Mouse (Mus musculus) G1E (cell line): ENCODE measurements around the gene D5Ertd579e. TPM values are rescaled to one million over a fixed set of nuclear protein-coding genes. Genes with fewer than 3 reads are reported as not detected.

Source experiments
- ATAC-seq: 2 replicates; pipeline ENCODE4 v1.8.0; 2016; ENCODE audit warnings: mild to moderate bottlenecking; ENCODE audit not compliant: insufficient number of reproducible peaks, poor library complexity, low FRiP score, severe bottlenecking; ENCODE audit errors: extremely low read depth
- DNase-seq: peaks from one replicate; pipeline ENCODE4 v3.0.0; 2012; ENCODE audit warnings: low spot score
- H3K27me3 ChIP-seq: 2 replicates; pipeline ENCODE4 v1.6.1; 2012; ENCODE audit warnings: mild to moderate bottlenecking, low read length, inconsistent platforms; ENCODE audit not compliant: insufficient read depth
- H3K36me3 ChIP-seq: replicated peaks from 2 replicates; pipeline ENCODE3; 2012; ENCODE audit warnings: mild to moderate bottlenecking, inconsistent platforms
- H3K4me1 ChIP-seq: 2 replicates; pipeline ENCODE4 v1.6.1; 2012; ENCODE audit warnings: low read depth, low read length, inconsistent platforms, mixed read lengths; ENCODE audit not compliant: insufficient read depth
- H3K4me3 ChIP-seq: 2 replicates; pipeline ENCODE4 v1.5.1; 2012; ENCODE audit warnings: low read depth, mild to moderate bottlenecking, inconsistent platforms, low read length, moderate library complexity, mixed read lengths
- H3K9me3 ChIP-seq: replicated peaks from 2 replicates; pipeline ENCODE4 v1.6.1; 2012; ENCODE audit warnings: inconsistent platforms
- CTCF ChIP-seq: IDR thresholded peaks from 2 replicates; pipeline ENCODE4 v1.5.1; 2012; ENCODE audit warnings: low read depth, low read length, inconsistent platforms, mixed read lengths
- GATA1 ChIP-seq: IDR thresholded peaks from 2 replicates; pipeline ENCODE4 v1.6.1; 2012; ENCODE audit warnings: borderline replicate concordance, low read length, inconsistent platforms, mixed read lengths
- GATA2 ChIP-seq: IDR thresholded peaks from 2 replicates; pipeline ENCODE4 v1.6.1; 2012; ENCODE audit warnings: low read depth, low read length, inconsistent platforms, borderline replicate concordance
- POLR2AphosphoS5 ChIP-seq: IDR thresholded peaks from 2 replicates; pipeline ENCODE4 v1.6.1; 2012; ENCODE audit warnings: low read depth, low read length, inconsistent platforms; ENCODE audit not compliant: insufficient replicate concordance
- TAL1 ChIP-seq: conservative IDR thresholded peaks from 2 replicates; pipeline ENCODE4 v1.6.1; 2012; ENCODE audit warnings: low read depth, low read length, inconsistent platforms, mixed read lengths
- polyA plus RNA-seq: library from polyadenylated mRNA; stranded (reverse); fragments of >175 nt; gene quantifications from 2 replicates; pipeline ENCODE4 v1.2.3, GENCODE M21; 2012
- total RNA-seq, 2 experiments: library from RNA; stranded (forward) in 1 of 2; stranded (reverse) in 1 of 2; fragments of 200-1000 nt in 1 of 2; fragments of >200 nt in 1 of 2; fragmentation: Nextera tagmentation in 1 of 2; gene quantifications; 2 replicates each; pipeline ENCODE4 v1.2.3; 2014 to 2017

Gene D5Ertd579e
- total and polyA plus RNA-seq, 3 experiments, result 3.5 to 39.4 (median 27.5) TPM

DNA sequence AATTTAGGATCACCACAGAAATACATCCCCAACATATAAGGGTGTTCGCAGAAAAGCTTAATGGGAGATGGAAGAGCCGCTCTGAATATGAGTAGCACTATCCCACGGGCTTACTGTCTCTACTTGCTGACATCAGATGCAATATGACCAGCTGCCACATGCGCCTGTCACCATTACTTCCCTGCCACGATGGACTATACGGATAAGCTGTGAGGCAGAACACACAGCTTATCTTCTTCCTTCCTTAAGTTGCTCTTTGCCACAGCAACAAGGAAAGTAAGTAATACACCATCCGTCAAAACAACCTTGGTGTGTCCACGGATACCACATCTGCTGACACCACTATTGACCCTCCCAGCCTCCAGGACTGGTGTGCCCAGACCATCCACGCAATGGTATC is 131.3 kb downstream of the D5Ertd579e start:
- no peak for DNase-seq
- H3K4me3 ChIP-seq, result no peak overlapping the region
- H3K36me3 ChIP-seq, result peaks cover 38% of the 10 kb centered on the region
- no peaks in the 10 kb centered on the region for H3K9me3 ChIP-seq
- H3K27me3 ChIP-seq, result no peaks in the 10 kb centered on the region
- TF ChIP-seq POLR2AphosphoS5 (no peak), GATA2 (no peak), GATA1 (no peak), TAL1 (no peak), CTCF (no peak)
- ATAC-seq, result no peak
- H3K4me1 ChIP-seq, result peaks cover 15% of the 10 kb centered on the region

DNA sequence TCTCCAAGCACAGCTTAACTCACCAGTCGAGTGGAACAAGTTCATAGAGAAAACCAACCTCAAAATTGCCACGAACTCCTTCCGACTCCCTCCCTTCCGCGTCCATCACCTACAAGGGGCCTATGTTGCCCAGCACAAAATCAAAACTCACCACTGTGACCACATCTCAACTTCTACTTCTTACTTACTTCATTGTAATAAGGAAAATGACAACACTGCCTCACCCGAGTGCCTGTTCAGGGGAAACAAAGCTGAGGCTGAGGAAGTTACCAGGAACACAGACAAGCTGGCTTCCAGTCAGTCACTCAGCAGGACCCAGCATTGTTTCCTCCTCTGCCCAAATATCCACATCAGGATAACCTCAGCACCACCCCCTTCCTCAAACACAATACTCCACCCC is 132.1 kb downstream of the D5Ertd579e start:
- Histone ChIP-seq H3K27me3 (no peaks in the 10 kb centered on the region), H3K4me3 (no peak overlapping the region), H3K9me3 (no peaks in the 10 kb centered on the region), H3K36me3 (peaks cover 33% of the 10 kb centered on the region), H3K4me1 (peaks cover 15% of the 10 kb centered on the region)
- no peak for DNase-seq
- no peak for TF ChIP-seq POLR2AphosphoS5
- no peak for TF ChIP-seq GATA2
- no peak for TF ChIP-seq CTCF
- TF ChIP-seq TAL1, result no peak
- no peak for TF ChIP-seq GATA1
- no peak for ATAC-seq

DNA sequence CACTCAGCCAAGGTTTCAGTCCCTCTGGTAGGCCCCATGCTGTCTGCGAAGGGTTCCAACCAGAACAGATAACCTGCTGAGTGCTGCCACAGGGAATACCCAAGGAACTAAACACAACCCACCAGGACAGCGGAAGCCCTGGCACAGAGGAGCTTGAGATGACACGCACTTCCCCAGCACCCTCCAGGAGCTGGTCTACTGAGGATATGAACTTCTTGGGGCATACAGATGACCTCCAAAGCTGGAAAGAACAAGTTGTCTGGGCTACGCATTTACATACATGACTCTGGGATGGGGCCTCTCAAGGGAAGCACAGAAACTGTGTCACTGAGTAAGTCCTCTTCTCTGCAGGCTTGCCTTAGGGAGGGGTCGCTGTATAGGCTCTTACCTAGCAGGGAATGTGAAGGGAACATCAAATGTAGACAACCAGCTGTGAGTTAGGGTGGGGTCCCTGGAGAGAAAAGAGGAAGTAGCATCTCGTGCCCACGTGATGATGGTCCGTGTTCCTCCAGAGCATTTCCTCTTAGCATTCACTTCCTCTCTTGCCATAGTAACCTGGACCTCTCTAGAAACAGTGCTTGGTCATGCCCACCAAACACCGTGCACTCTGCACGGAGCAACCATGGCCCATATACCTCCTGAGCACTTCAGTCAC is 132.9 kb downstream of the D5Ertd579e start:
- H3K4me3 ChIP-seq, result peak overlapping the region; percentile 2; the same call in 1 of the 2 replicates
- DNase-seq (peak; percentile 75), ATAC-seq (peak; percentile 89)
- H3K4me1 ChIP-seq, result peaks cover 15% of the 10 kb centered on the region
- H3K36me3 ChIP-seq, result peaks cover 26% of the 10 kb centered on the region
- TF ChIP-seq GATA2 (no peak), CTCF (no peak), GATA1 (no peak), TAL1 (no peak), POLR2AphosphoS5 (no peak)
- no peaks in the 10 kb centered on the region for H3K27me3 ChIP-seq
- no peaks in the 10 kb centered on the region for H3K9me3 ChIP-seq

DNA sequence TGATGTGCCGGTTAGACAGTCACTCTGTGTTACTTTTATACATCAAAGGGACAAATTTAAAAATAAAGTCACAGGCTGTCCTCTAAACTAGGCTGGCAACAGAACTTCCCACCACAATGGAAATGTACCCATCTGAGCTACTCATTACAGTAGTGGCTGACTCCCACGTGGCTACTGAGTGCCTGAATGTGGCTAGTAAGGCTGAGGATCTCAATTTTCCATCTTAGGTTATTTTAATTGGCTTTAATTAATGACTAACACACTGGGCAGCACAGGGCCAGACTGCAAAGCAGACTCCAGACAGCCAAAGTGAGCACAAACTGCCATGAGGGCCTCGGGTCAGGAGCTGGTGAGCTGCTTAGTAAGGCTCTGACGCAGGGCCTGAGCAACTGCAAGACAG is 134.3 kb downstream of the D5Ertd579e start:
- ATAC-seq, result no peak
- DNase-seq, result no peak
- H3K4me1 ChIP-seq, result peaks cover 15% of the 10 kb centered on the region

DNA sequence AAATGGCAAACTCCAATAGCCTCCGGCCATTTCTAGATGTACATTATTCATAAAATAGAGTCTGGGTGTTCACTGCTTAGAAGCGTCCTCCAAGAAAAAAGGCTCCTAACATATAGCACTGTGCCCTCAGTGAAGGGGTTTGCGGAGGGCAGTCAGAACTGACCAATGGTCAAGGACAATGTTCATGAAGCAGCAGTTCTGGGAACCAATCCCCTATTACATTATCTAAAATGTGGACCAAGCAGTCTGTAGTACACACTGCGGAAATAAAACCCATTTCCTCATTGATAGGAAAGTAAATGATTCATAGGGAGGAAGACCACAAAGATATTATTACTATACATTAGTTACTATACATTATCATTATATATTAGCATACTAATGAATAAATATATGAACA is 135.3 kb downstream of the D5Ertd579e start:
- no peaks in the 10 kb centered on the region for H3K27me3 ChIP-seq
- TF ChIP-seq POLR2AphosphoS5, result no peak
- no peak for TF ChIP-seq CTCF
- TF ChIP-seq GATA1, result no peak
- TF ChIP-seq GATA2, result no peak
- TF ChIP-seq TAL1, result no peak
- peaks cover 15% of the 10 kb centered on the region for H3K4me1 ChIP-seq
- no peak for ATAC-seq
- no peak overlapping the region for H3K4me3 ChIP-seq
- DNase-seq, result no peak
- peaks cover 18% of the 10 kb centered on the region for H3K36me3 ChIP-seq
- no peaks in the 10 kb centered on the region for H3K9me3 ChIP-seq

More for the DNA sequence above, 134.3 kb downstream of the D5Ertd579e start:
- no peaks in the 10 kb centered on the region for H3K27me3 ChIP-seq
- H3K4me3 ChIP-seq, result no peak overlapping the region
- peaks cover 21% of the 10 kb centered on the region for H3K36me3 ChIP-seq
- no peak for TF ChIP-seq GATA1
- no peak for TF ChIP-seq TAL1
- no peak for TF ChIP-seq POLR2AphosphoS5
- TF ChIP-seq GATA2, result no peak
- TF ChIP-seq CTCF, result no peak
- no peaks in the 10 kb centered on the region for H3K9me3 ChIP-seq

DNA sequence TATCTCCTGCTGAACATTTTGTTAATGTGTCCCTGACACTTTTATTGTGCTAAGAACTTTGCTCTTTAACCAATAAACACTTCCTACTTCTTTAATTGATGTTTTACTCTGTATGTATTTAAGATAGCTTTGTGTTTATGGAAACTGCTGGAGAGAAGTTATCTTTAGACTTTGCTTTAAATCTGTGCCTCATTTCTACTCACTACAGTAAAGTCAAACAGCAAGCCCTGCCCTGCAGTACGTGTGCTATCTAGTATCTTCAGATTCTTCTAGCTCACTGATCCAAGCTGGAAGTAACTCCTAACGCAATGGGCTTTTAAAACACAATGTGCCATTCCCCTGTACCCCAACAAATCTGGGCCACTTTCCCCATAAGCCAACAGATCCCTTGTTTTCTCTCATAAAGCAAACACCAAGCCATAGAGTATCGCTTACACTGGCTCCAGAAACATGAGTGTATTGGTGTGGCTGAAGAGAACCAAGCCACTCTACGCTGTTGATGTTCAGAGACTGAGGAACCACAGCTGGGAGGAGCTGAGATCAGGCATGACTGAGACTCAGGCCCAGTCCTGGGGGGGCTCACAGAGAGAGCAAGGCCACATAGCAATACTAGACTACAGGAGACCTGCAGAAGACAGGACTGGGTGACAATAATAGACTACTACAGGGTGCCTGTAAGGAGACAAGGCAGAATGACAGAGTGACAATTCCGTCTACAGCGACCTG is 136.2 kb downstream of the D5Ertd579e start:
- ATAC-seq, result no peak
- DNase-seq, result no peak
- Histone ChIP-seq H3K4me3 (no peak overlapping the region), H3K36me3 (peaks cover 18% of the 10 kb centered on the region), H3K27me3 (no peaks in the 10 kb centered on the region), H3K4me1 (peaks cover 15% of the 10 kb centered on the region), H3K9me3 (no peaks in the 10 kb centered on the region)
- TF ChIP-seq GATA1, result no peak
- no peak for TF ChIP-seq TAL1
- TF ChIP-seq GATA2, result no peak
- no peak for TF ChIP-seq POLR2AphosphoS5
- no peak for TF ChIP-seq CTCF
